Mouse (Mus musculus): ENCODE measurements at regions not wholly inside any gene's neighbourhood (a gene's known extent, or its start where the extent isn't known, plus 50 kb on each side); places are given as distances from the start of the nearest gene placed in this dataset.

DNA sequence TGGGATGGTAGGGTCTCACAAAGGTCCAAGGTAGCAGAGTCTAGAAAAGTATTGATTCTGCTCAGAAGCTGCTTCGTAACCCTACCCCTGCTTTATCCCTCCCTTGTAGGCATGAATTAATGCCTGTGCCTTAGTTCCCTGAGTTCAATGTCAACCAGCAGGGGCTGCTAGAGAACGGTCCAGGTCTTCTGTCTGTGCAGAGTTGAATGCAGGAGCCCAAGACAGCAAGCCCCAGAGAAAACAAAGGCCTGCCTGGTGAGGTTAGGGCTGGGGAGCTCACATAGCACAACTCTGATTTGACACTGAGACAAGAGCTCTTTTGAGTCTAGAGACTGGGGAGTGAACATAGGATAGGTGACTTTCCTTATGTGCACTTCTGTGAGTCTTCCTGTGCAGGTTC, 56.6 kb downstream of the Olig3 start:
- Histone ChIP-seq H3K4me1 (ENCODE audit: control insufficient read depth, insufficient read depth, low read length) (no peaks in the 10 kb centered on the region), H3K27ac (ENCODE audit: low read depth, low read length) (no peak overlapping the region), H3K9me3 (ENCODE audit: control insufficient read depth, low read length) (no peaks in the 10 kb centered on the region), H3K9ac (ENCODE audit: low read depth, low read length) (no peak overlapping the region), H3K27me3 (ENCODE audit: control insufficient read depth, insufficient read depth, low read length) (no peaks in the 10 kb centered on the region), H3K4me2 (replicated peaks; ENCODE audit: low read depth, low read length) (no peak overlapping the region), H3K36me3 (ENCODE audit: control insufficient read depth, insufficient read depth, low read length) (no peaks in the 10 kb centered on the region), H3K4me3 (ENCODE audit: low read length) (no peak overlapping the region)
- 40% methylated on average over 2 of the region's 2 CpGs for WGBS
- no peak for ATAC-seq (ENCODE audit: low FRiP score, low TSS enrichment)

DNA sequence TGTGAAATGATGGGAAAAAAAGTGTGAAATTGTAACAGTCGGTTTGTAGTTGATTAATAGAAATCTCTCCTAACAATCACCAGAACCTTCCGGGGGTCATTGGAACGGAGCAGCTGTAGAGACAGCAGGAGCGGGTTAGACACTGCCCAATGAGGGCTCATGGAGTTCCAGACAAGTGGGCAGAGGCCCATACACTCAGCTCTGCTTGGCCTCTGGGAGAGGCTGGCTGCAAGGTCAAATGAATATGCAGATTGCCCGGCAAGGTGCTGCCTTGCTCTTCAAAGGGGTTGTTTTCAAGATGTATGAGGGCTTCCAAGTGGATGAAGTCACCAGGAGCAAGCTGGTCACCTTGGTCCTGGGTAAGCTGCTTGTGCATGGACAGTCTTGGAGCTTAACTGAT, 57.6 kb downstream of the Olig3 start:
- Histone ChIP-seq H3K36me3 (ENCODE audit: control insufficient read depth, insufficient read depth, low read length) (no peaks in the 10 kb centered on the region), H3K9ac (ENCODE audit: low read depth, low read length) (no peak overlapping the region), H3K4me1 (ENCODE audit: control insufficient read depth, insufficient read depth, low read length) (no peaks in the 10 kb centered on the region), H3K9me3 (ENCODE audit: control insufficient read depth, low read length) (no peaks in the 10 kb centered on the region), H3K27me3 (ENCODE audit: control insufficient read depth, insufficient read depth, low read length) (no peaks in the 10 kb centered on the region), H3K4me2 (replicated peaks; ENCODE audit: low read depth, low read length) (no peak overlapping the region), H3K4me3 (ENCODE audit: low read length) (no peak overlapping the region), H3K27ac (ENCODE audit: low read depth, low read length) (no peak overlapping the region)
- ATAC-seq (ENCODE audit: low FRiP score, low TSS enrichment), result no peak
- WGBS, result 22% methylated on average over 5 of the region's 5 CpGs

DNA sequence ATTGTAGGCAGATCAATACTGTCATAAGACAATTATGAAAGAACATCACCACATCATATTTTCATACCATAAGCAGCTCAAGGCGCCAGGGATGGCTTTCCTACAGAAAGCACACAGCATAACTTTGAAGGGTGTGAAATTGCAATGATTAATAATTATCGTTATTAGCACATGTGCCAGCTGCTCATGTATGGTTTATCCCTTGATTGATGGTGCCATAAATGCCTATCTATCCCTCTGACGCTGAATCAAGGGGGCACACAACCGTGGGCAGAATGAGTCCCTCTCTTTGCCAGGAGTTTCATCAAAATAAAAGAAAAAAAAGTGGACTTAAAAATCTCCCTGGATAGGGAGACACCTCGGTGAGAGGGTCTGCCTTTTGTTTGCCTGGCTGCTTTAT, 58.5 kb downstream of the Olig3 start:
- WGBS, result 23% methylated on average over 5 of the region's 5 CpGs
- H3K27me3 ChIP-seq (ENCODE audit: control insufficient read depth, insufficient read depth, low read length), result no peaks in the 10 kb centered on the region
- H3K27ac ChIP-seq (ENCODE audit: low read depth, low read length), result no peak overlapping the region
- H3K4me2 ChIP-seq (replicated peaks; ENCODE audit: low read depth, low read length), result no peak overlapping the region
- H3K4me1 ChIP-seq (ENCODE audit: control insufficient read depth, insufficient read depth, low read length), result no peaks in the 10 kb centered on the region
- no peak overlapping the region for H3K9ac ChIP-seq (ENCODE audit: low read depth, low read length)
- H3K36me3 ChIP-seq (ENCODE audit: control insufficient read depth, insufficient read depth, low read length), result no peaks in the 10 kb centered on the region
- no peak for ATAC-seq (ENCODE audit: low FRiP score, low TSS enrichment)
- H3K9me3 ChIP-seq (ENCODE audit: control insufficient read depth, low read length), result no peaks in the 10 kb centered on the region
- H3K4me3 ChIP-seq (ENCODE audit: low read length), result no peak overlapping the region

DNA sequence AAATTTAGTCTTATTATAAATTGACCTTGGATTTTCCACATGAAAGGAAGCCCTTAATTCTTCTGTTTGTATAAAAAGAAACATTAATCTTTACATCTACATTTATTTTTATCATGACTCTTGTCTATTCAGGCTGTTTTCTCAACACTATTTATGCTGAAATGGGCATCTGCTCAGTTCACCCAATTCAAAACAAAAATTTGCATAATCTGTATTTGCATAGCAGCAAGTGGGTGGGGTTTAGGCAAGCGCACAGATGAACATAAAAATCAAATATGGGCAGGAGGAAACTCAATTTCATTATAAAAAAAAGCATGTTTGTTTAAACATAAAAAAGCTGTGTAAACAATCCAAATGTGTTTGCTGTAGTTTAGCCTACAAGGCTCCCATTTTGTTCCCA, 67.7 kb downstream of the Olig3 start:
- H3K9me3 ChIP-seq (ENCODE audit: control insufficient read depth, low read length), result no peaks in the 10 kb centered on the region
- H3K4me2 ChIP-seq (replicated peaks; ENCODE audit: low read depth, low read length), result no peak overlapping the region
- ATAC-seq (ENCODE audit: low FRiP score, low TSS enrichment), result no peak
- H3K36me3 ChIP-seq (ENCODE audit: control insufficient read depth, insufficient read depth, low read length), result no peaks in the 10 kb centered on the region
- no peaks in the 10 kb centered on the region for H3K27me3 ChIP-seq (ENCODE audit: control insufficient read depth, insufficient read depth, low read length)
- H3K4me1 ChIP-seq (ENCODE audit: control insufficient read depth, insufficient read depth, low read length), result no peaks in the 10 kb centered on the region
- no peak overlapping the region for H3K4me3 ChIP-seq (ENCODE audit: low read length)
- H3K9ac ChIP-seq (ENCODE audit: low read depth, low read length), result no peak overlapping the region
- no peak overlapping the region for H3K27ac ChIP-seq (ENCODE audit: low read depth, low read length)
- WGBS, result 69% methylated on average over 1 of the region's 1 CpGs

DNA sequence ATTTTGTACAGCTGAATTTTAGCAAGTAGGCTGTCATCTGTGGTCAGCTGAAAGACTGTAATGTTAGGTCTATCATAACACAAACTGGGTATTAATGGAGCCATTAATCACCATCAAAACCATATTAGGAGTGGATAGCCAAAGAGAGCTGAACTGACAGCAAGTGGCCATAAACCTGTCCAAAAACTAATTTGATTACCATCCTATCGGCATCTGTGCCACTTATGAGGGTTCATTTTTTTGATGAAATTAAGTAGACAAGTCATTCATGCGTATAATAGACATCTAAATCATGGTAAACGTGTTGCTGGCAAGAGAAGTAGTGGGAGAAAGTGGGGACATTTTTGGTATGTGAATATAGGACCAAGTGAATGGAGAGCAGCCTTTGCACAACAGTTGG, 68.6 kb downstream of the Olig3 start:
- Histone ChIP-seq H3K36me3 (ENCODE audit: control insufficient read depth, insufficient read depth, low read length) (no peaks in the 10 kb centered on the region), H3K9me3 (ENCODE audit: control insufficient read depth, low read length) (no peaks in the 10 kb centered on the region), H3K4me2 (replicated peaks; ENCODE audit: low read depth, low read length) (no peak overlapping the region), H3K9ac (ENCODE audit: low read depth, low read length) (no peak overlapping the region), H3K27ac (ENCODE audit: low read depth, low read length) (no peak overlapping the region), H3K4me1 (ENCODE audit: control insufficient read depth, insufficient read depth, low read length) (no peaks in the 10 kb centered on the region), H3K27me3 (ENCODE audit: control insufficient read depth, insufficient read depth, low read length) (no peaks in the 10 kb centered on the region), H3K4me3 (ENCODE audit: low read length) (no peak overlapping the region)
- 64% methylated on average over 3 of the region's 3 CpGs for WGBS
- ATAC-seq (ENCODE audit: low FRiP score, low TSS enrichment), result no peak

DNA sequence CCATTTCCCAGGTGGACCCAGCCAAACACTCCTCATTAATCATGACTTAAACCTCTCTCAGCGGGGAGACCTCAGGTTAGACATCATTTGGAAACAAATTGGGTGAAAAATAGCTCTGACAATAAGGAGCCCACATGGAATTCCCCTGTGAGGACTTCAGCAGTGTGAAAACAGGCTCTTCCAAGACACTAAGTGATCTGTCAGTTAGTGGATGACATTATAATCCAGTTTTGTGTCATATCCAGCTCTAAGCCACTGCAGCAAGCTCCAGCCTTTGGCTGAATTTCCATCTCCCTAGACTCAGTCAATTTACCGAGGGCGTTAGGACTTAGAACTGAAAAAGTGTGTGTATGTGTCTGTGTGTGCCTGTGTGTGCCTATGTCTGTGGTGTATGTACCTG, 70.5 kb downstream of the Olig3 start:
- no peaks in the 10 kb centered on the region for H3K9me3 ChIP-seq (ENCODE audit: control insufficient read depth, low read length)
- H3K9ac ChIP-seq (ENCODE audit: low read depth, low read length), result no peak overlapping the region
- H3K27ac ChIP-seq (ENCODE audit: low read depth, low read length), result no peak overlapping the region
- no peak overlapping the region for H3K4me3 ChIP-seq (ENCODE audit: low read length)
- no peak overlapping the region for H3K4me2 ChIP-seq (replicated peaks; ENCODE audit: low read depth, low read length)
- no peaks in the 10 kb centered on the region for H3K4me1 ChIP-seq (ENCODE audit: control insufficient read depth, insufficient read depth, low read length)
- no peaks in the 10 kb centered on the region for H3K36me3 ChIP-seq (ENCODE audit: control insufficient read depth, insufficient read depth, low read length)
- H3K27me3 ChIP-seq (ENCODE audit: control insufficient read depth, insufficient read depth, low read length), result no peaks in the 10 kb centered on the region
- 83% methylated on average over 3 of the region's 3 CpGs for WGBS
- ATAC-seq (ENCODE audit: low FRiP score, low TSS enrichment), result no peak

DNA sequence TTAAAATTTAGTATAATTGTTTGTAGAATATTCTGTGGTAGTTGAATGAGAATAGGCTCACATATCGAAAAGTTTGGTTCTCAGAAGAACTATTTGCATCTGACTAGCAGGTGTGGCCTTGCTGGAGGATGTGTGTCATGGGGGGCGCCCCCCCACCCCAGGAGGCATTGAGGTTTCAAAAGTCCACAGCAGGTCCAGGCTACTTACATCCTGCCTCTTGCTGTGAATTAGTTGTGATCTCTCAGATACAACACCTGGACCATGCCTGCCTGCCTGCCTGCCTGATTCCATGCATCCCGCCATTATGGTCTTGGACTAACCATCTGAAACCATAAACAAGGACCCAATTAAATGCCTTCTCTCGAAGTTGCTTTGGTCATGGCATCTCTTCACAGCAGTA, 76.2 kb downstream of the Olig3 start:
- Histone ChIP-seq H3K4me2 (replicated peaks; ENCODE audit: low read depth, low read length) (no peak overlapping the region), H3K4me1 (ENCODE audit: control insufficient read depth, insufficient read depth, low read length) (no peaks in the 10 kb centered on the region), H3K9me3 (ENCODE audit: control insufficient read depth, low read length) (no peaks in the 10 kb centered on the region), H3K4me3 (ENCODE audit: low read length) (no peak overlapping the region), H3K36me3 (ENCODE audit: control insufficient read depth, insufficient read depth, low read length) (no peaks in the 10 kb centered on the region), H3K9ac (ENCODE audit: low read depth, low read length) (no peak overlapping the region), H3K27ac (ENCODE audit: low read depth, low read length) (no peak overlapping the region), H3K27me3 (ENCODE audit: control insufficient read depth, insufficient read depth, low read length) (no peaks in the 10 kb centered on the region)
- no peak for ATAC-seq (ENCODE audit: low FRiP score, low TSS enrichment)
- WGBS, result 89% methylated on average over 4 of the region's 4 CpGs

DNA sequence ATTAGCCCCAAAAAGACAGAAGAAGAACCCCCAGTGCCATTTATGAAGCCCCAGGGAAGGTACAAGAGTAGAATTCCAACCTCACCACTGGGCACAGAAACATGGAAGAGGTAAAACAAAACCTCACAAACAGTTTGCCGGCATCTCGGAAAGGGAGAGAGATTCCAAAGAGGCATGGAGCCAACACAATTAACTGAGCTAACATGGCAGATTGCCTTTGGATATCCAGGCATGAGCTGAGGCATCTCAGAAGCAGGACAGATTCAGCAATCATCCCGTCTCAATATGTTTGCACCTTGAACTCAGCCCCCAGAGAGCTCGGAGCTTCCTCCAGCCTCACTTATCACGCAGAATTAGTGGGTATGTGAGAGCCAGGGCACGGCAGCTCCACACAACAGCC, 78.3 kb downstream of the Olig3 start:
- Histone ChIP-seq H3K9ac (ENCODE audit: low read depth, low read length) (no peak overlapping the region), H3K4me1 (ENCODE audit: control insufficient read depth, insufficient read depth, low read length) (no peaks in the 10 kb centered on the region), H3K27ac (ENCODE audit: low read depth, low read length) (no peak overlapping the region), H3K4me3 (ENCODE audit: low read length) (no peak overlapping the region), H3K36me3 (ENCODE audit: control insufficient read depth, insufficient read depth, low read length) (no peaks in the 10 kb centered on the region), H3K4me2 (replicated peaks; ENCODE audit: low read depth, low read length) (no peak overlapping the region), H3K27me3 (ENCODE audit: control insufficient read depth, insufficient read depth, low read length) (no peaks in the 10 kb centered on the region), H3K9me3 (ENCODE audit: control insufficient read depth, low read length) (no peaks in the 10 kb centered on the region)
- no peak for ATAC-seq (ENCODE audit: low FRiP score, low TSS enrichment)
- WGBS, result 65% methylated on average over 6 of the region's 6 CpGs

DNA sequence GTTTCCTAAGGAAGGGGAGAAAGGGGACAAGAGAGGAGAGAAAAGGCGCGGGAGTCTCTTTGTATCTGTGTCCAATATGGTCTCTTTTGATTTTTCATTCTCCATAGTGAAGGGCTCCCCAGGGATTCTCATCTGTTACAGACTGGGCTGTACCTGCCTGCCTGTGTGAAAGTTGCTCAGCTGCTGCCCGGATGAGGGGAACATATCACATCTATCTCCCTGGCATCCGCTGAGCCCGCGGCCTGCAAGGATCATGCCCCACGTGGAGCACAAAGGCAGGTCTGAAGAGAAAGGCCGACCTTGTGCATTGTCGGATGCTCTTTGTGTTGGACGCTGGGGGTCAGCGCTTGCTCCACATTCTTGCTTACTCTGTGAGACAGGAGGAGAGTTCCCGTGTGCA, 85.5 kb downstream of the Olig3 start:
- H3K4me3 ChIP-seq (ENCODE audit: low read length), result no peak overlapping the region
- 65% methylated on average over 12 of the region's 12 CpGs for WGBS
- no peaks in the 10 kb centered on the region for H3K36me3 ChIP-seq (ENCODE audit: control insufficient read depth, insufficient read depth, low read length)
- no peaks in the 10 kb centered on the region for H3K27me3 ChIP-seq (ENCODE audit: control insufficient read depth, insufficient read depth, low read length)
- no peak overlapping the region for H3K27ac ChIP-seq (ENCODE audit: low read depth, low read length)
- no peak overlapping the region for H3K9ac ChIP-seq (ENCODE audit: low read depth, low read length)
- no peaks in the 10 kb centered on the region for H3K4me1 ChIP-seq (ENCODE audit: control insufficient read depth, insufficient read depth, low read length)
- no peaks in the 10 kb centered on the region for H3K9me3 ChIP-seq (ENCODE audit: control insufficient read depth, low read length)
- 0 out of 2 replicates have a peak, but pooled peaks have one; percentile 20 for ATAC-seq (ENCODE audit: low FRiP score, low TSS enrichment)
- no peak overlapping the region for H3K4me2 ChIP-seq (replicated peaks; ENCODE audit: low read depth, low read length)

DNA sequence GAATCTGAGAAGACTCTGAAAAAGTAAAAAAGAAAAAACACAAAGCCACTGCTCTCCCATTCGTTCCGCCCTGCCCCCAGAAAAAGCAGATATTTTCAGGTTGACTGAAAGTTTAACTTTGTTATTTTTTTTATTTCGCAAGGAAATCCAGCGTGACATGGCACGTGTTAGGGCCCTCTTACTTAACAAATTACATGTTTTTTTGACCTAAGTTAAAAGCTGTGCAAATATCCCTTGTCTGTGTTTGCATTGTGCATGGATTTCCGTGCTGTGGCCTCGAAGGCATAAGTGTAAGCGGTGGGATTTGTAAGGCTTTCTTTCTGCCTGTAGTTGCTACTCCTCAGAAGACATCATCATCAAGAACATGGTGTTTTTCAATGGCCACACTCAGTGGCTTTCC, 87.2 kb downstream of the Olig3 start:
- Histone ChIP-seq H3K36me3 (ENCODE audit: control insufficient read depth, insufficient read depth, low read length) (no peaks in the 10 kb centered on the region), H3K9me3 (ENCODE audit: control insufficient read depth, low read length) (no peaks in the 10 kb centered on the region), H3K27ac (ENCODE audit: low read depth, low read length) (no peak overlapping the region), H3K4me3 (ENCODE audit: low read length) (no peak overlapping the region), H3K4me1 (ENCODE audit: control insufficient read depth, insufficient read depth, low read length) (no peaks in the 10 kb centered on the region), H3K9ac (ENCODE audit: low read depth, low read length) (no peak overlapping the region), H3K4me2 (replicated peaks; ENCODE audit: low read depth, low read length) (no peak overlapping the region; the same call in 1 of the 2 replicates), H3K27me3 (ENCODE audit: control insufficient read depth, insufficient read depth, low read length) (no peaks in the 10 kb centered on the region)
- no peak for ATAC-seq (ENCODE audit: low FRiP score, low TSS enrichment)
- 38% methylated on average over 8 of the region's 8 CpGs for WGBS
